Mouse (Mus musculus) hindbrain, embryonic 14.5 days (tissue): ENCODE measurements around the gene Pawr. TPM values are rescaled to one million over a fixed set of nuclear protein-coding genes. Genes with fewer than 3 reads are reported as not detected.

Experiments used
- ATAC-seq: fragments of 200-750 bp; cut with Nextera tagmentation; 2 replicates; pipeline ENCODE4 v1.8.0; 2017; ENCODE audit warnings: moderate number of reproducible peaks, mild to moderate bottlenecking, moderate TSS enrichment, moderate library complexity; ENCODE audit not compliant: low FRiP score
- DNase-seq: peaks from one replicate; pipeline ENCODE4 v3.0.0-alpha.2; 2015; ENCODE audit warnings: low spot score
- H3K27ac ChIP-seq: fragments of 300-500 bp; sonication (generic); 2 replicates; pipeline ENCODE4 v1.5.1; 2014; ENCODE audit warnings: mild to moderate bottlenecking, moderate library complexity
- H3K27me3 ChIP-seq: fragments of 300-500 bp; sonication (generic); 2 replicates; pipeline ENCODE4 v1.6.1; 2014; ENCODE audit warnings: mild to moderate bottlenecking, low read length, mixed read lengths; ENCODE audit not compliant: control insufficient read depth, insufficient read depth
- H3K36me3 ChIP-seq: fragments of 300-500 bp; sonication (generic); replicated peaks from 2 replicates; pipeline ENCODE4 v1.6.1; 2014; ENCODE audit not compliant: control insufficient read depth, insufficient read depth
- H3K4me1 ChIP-seq: fragments of 300-500 bp; sonication (generic); replicated peaks from 2 replicates; pipeline ENCODE4 v1.6.1; 2014; ENCODE audit warnings: antibody characterized with exemption, low read length, mixed read lengths; ENCODE audit not compliant: control insufficient read depth, insufficient read depth
- H3K4me2 ChIP-seq: fragments of 300-500 bp; sonication (generic); replicated peaks from 2 replicates; pipeline ENCODE4 v1.6.1; 2014; ENCODE audit warnings: mild to moderate bottlenecking, moderate library complexity
- H3K4me3 ChIP-seq: fragments of 300-500 bp; sonication (generic); replicated peaks from 2 replicates; pipeline ENCODE4 v1.5.1; 2014; ENCODE audit warnings: mild to moderate bottlenecking, low read length
- H3K9ac ChIP-seq: fragments of 300-500 bp; sonication (generic); 2 replicates; pipeline ENCODE4 v1.6.1; 2014
- H3K9me3 ChIP-seq: fragments of 300-500 bp; sonication (generic); 2 replicates; pipeline ENCODE4 v1.6.1; 2016; ENCODE audit warnings: low read length; ENCODE audit not compliant: control insufficient read depth
- WGBS: fragments of 180-500 bp; shearing (Covaris S2); extraction: QIAGEN DNeasy Blood & Tissue Kit; methylation state at CpG from one replicate; pipeline ENCODE4 v1.1.7; 2014; 5-methylcytosine and 5-hydroxymethylcytosine counted together
- polyA plus RNA-seq: library from polyadenylated mRNA; unstranded; fragments of >200 nt; fragmentation: Nextera tagmentation; extraction: Ambion mirVana; gene quantifications from 2 replicates; pipeline ENCODE4 v1.2.1, GENCODE M21; 2014

Gene Pawr
- polyA plus RNA-seq, 1 experiment from 2014 or later, result 4.3 TPM

DNA sequence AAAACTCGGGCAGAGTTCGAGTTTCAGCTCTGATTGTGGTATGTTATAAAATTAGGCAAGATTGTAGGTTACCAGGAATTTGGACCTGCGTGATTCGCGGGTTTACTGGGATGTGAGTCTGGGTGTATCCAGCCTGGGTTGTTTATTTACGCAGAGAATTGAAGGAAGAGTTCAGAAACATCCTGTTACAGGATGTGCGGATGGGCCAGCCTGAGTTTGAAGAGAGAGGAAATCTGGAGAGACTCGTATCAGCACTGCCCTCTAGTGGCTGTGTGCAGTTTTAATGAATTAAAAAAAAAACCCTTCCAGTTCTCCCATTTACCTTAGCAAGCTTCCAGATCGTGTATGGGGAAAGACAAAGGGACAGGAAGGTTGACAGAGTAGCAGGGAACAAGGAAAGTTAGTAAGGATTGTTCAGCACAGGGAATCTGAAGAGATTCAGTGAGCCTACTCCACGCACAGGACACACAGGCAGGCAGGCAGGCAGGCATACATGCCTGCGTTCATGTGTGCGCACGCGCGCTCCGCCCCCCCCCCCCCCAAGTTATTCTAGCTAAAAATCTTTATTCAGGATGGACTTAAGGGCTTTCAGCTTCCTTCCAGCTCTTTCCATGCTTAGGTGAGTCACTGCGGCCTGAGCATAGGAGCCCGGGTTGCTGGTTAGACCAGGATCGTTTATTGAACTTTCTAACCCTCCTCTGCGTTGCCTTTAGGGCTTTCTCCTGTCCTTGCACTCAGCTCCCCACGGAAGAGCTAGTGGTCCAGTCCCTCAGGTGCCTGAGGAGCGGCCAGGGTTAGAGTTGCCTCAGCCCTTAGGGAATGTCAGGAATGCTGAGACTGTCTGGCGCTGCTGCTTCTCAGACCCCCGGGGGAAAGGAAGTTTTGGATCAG, 114.4 kb downstream of the Pawr start:
- Histone ChIP-seq H3K4me3 (peak overlapping the region; percentile 33), H3K4me2 (peak overlapping the region; percentile 58), H3K36me3 (no peaks in the 10 kb centered on the region), H3K27me3 (0 out of 2 replicates have a peak, but pooled peaks cover 2% of the 10 kb centered on the region), H3K9ac (peak overlapping the region; percentile 50), H3K4me1 (peaks cover 4% of the 10 kb centered on the region; the same call in 1 of the 2 replicates), H3K27ac (no peak overlapping the region), H3K9me3 (no peaks in the 10 kb centered on the region)
- ATAC-seq (peak; percentile 68; the same call in 1 of the 2 replicates), DNase-seq (peak; percentile 82)
- 14% methylated on average over 22 of the region's 24 CpGs for WGBS

DNA sequence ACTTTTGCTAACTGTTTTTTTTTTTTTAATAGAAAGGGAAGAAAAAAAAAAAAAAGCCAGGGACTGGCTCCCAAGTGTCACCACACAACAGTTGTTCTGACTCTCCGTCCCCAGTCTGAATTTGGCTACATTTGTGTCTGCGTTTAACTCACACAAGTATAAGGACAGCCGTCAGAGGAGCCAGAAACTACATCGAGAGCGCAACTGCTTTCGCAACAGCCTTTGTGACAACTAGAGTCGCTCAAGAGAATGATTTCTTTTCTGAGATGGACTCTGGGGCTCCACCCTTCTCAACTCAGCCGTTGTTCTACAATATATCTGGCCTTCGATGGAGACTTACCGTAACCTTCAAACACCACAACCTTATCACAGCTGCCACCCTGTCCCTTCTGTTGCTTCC, 115.3 kb downstream of the Pawr start:
- Histone ChIP-seq H3K4me2 (peak overlapping the region; percentile 58; the same call in 1 of the 2 replicates), H3K27ac (no peak overlapping the region), H3K9ac (no peak overlapping the region), H3K36me3 (no peaks in the 10 kb centered on the region), H3K9me3 (no peaks in the 10 kb centered on the region), H3K27me3 (0 out of 2 replicates have a peak, but pooled peaks cover 2% of the 10 kb centered on the region), H3K4me1 (peaks cover 4% of the 10 kb centered on the region; the same call in 1 of the 2 replicates), H3K4me3 (no peak overlapping the region)
- ATAC-seq (no peak), DNase-seq (no peak)
- 81% methylated on average over 10 of the region's 10 CpGs for WGBS

DNA sequence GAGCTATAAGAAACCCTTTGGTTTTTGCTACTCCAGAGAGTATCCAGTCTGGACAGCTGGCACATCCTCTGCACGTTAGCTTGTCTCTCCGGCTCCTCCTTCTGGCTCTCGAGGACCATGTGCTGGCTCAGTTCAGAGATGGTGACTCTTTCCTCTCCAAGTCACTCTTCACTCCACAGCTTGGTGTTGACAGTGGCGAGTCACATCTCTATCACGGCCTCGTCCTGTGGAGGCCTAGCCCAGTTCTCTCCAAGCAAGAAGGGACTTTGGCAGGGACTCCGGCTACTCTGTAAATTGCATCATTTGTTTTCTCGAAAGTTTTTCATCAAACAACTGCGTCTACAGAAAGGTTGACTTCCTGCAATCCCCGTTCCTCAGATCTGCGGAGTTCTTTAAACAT, 116.5 kb downstream of the Pawr start:
- WGBS, result 85% methylated on average over 11 of the region's 11 CpGs
- no peak overlapping the region for H3K27ac ChIP-seq
- no peak overlapping the region for H3K9ac ChIP-seq
- no peak overlapping the region for H3K4me3 ChIP-seq
- no peak for ATAC-seq
- H3K4me1 ChIP-seq, result peaks cover 4% of the 10 kb centered on the region; the same call in 1 of the 2 replicates
- H3K27me3 ChIP-seq, result 0 out of 2 replicates have a peak, but pooled peaks cover 2% of the 10 kb centered on the region
- no peaks in the 10 kb centered on the region for H3K36me3 ChIP-seq
- no peak overlapping the region for H3K4me2 ChIP-seq
- DNase-seq, result no peak
- no peaks in the 10 kb centered on the region for H3K9me3 ChIP-seq

GRCm38 (mm10) chr10:108450401-108450800, 118.5 kb downstream of the Pawr start:
- 0 out of 2 replicates have a peak, but pooled peaks cover 2% of the 10 kb centered on the region for H3K27me3 ChIP-seq
- H3K4me2 ChIP-seq, result no peak overlapping the region
- 91% methylated on average over 4 of the region's 4 CpGs for WGBS
- no peak overlapping the region for H3K27ac ChIP-seq
- H3K4me3 ChIP-seq, result no peak overlapping the region
- H3K4me1 ChIP-seq, result peaks cover 4% of the 10 kb centered on the region; the same call in 1 of the 2 replicates
- H3K9ac ChIP-seq, result no peak overlapping the region
- no peaks in the 10 kb centered on the region for H3K9me3 ChIP-seq
- DNase-seq, result no peak
- no peak for ATAC-seq
- H3K36me3 ChIP-seq, result no peaks in the 10 kb centered on the region

GRCm38 (mm10) chr10:108451516-108451915, 119.6 kb downstream of the Pawr start:
- 94% methylated on average over 8 of the region's 8 CpGs for WGBS
- no peak for ATAC-seq

GRCm38 (mm10) chr10:108452421-108452820, 120.5 kb downstream of the Pawr start:
- H3K9me3 ChIP-seq, result no peaks in the 10 kb centered on the region
- DNase-seq, result no peak
- H3K36me3 ChIP-seq, result no peaks in the 10 kb centered on the region
- no peak overlapping the region for H3K4me2 ChIP-seq
- no peaks in the 10 kb centered on the region for H3K27me3 ChIP-seq
- no peak for ATAC-seq
- no peaks in the 10 kb centered on the region for H3K4me1 ChIP-seq
- no peak overlapping the region for H3K9ac ChIP-seq
- H3K27ac ChIP-seq, result no peak overlapping the region
- H3K4me3 ChIP-seq, result no peak overlapping the region
- 83% methylated on average over 9 of the region's 9 CpGs for WGBS

More at GRCm38 (mm10) chr10:108451516-108451915, 119.6 kb downstream of the Pawr start:
- Histone ChIP-seq H3K27me3 (0 out of 2 replicates have a peak, but pooled peaks cover 2% of the 10 kb centered on the region), H3K27ac (no peak overlapping the region), H3K4me3 (no peak overlapping the region), H3K4me1 (peaks cover 4% of the 10 kb centered on the region; the same call in 1 of the 2 replicates), H3K36me3 (no peaks in the 10 kb centered on the region), H3K9ac (no peak overlapping the region), H3K9me3 (no peaks in the 10 kb centered on the region), H3K4me2 (no peak overlapping the region)
- DNase-seq, result no peak

DNA sequence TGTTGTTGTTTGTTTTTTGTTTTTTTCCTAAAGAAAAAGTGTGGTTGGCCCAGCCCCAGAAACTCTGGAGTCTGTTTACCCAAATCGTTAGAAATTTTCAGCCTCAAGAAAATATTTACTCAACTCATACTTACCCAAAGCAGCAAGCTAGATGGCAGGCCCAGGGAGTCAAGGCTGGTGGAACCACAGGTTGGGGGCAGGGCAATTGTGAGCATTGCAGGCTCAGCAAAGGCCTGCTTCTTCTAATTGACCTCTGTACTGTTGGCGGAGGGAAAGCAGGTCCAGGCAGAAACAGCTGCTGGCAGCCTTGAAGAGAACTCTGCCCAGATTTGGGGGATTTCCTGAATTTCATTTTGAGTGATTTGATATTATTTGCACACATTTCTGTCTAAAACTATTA, 121.6 kb downstream of the Pawr start:
- no peak overlapping the region for H3K27ac ChIP-seq
- H3K27me3 ChIP-seq, result no peaks in the 10 kb centered on the region
- no peak for ATAC-seq
- H3K9me3 ChIP-seq, result no peaks in the 10 kb centered on the region
- no peaks in the 10 kb centered on the region for H3K4me1 ChIP-seq
- 53% methylated on average over 2 of the region's 2 CpGs for WGBS
- H3K9ac ChIP-seq, result no peak overlapping the region
- H3K4me2 ChIP-seq, result no peak overlapping the region
- no peaks in the 10 kb centered on the region for H3K36me3 ChIP-seq
- DNase-seq, result no peak
- no peak overlapping the region for H3K4me3 ChIP-seq

DNA sequence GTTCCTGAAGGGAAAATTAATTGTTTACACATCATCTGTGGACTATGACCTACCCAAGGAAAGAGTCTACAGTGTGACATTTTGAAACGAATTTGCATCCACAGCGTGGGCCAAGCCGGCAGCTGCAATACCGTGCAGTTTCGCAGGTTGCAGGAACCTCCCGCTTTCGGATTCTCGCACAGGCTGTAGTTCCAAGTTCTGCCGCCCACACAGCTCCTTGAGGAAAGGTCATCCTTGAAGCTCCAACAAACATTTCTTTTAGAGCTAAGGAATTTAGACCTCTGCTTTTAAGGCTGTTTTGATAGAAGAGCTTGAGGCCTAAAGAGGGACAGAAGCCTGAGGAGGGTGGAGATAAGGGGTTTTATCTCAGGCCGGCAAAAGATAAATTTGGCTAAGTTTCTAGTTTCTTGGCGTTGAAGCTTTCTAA, 122.8 kb downstream of the Pawr start:
- Histone ChIP-seq H3K36me3 (no peaks in the 10 kb centered on the region), H3K27me3 (no peaks in the 10 kb centered on the region), H3K9me3 (no peaks in the 10 kb centered on the region), H3K4me2 (no peak overlapping the region), H3K9ac (no peak overlapping the region), H3K27ac (no peak overlapping the region), H3K4me3 (no peak overlapping the region), H3K4me1 (no peaks in the 10 kb centered on the region)
- no peak for DNase-seq
- 87% methylated on average over 11 of the region's 11 CpGs for WGBS
- no peak for ATAC-seq

DNA sequence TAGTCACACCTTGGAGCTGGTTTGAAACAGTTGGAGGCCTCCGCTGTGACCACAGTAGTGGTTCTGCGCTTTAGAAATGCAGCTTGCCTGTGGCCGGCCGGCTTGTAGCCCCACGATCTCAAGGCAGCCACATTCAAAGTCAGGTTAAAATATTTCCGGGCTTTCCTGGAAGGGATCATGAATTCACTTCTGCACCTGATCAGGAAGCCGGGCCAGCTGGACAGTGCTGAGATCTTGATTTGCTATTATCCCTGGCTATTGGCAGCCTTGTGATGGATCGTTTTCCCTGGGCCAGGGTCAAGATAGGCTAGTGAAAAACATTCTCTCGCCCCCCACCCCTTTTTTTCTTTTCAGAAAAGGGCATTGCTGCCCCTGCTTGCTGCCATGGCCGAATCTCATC, 123.3 kb downstream of the Pawr start:
- DNase-seq, result no peak
- Histone ChIP-seq H3K36me3 (no peaks in the 10 kb centered on the region), H3K9me3 (no peaks in the 10 kb centered on the region), H3K27me3 (no peaks in the 10 kb centered on the region), H3K9ac (no peak overlapping the region), H3K4me3 (no peak overlapping the region), H3K4me1 (no peaks in the 10 kb centered on the region), H3K27ac (no peak overlapping the region), H3K4me2 (no peak overlapping the region)
- ATAC-seq, result no peak
- WGBS, result 72% methylated on average over 10 of the region's 10 CpGs
